Comparison of ENCODE assay signal across 18 mouse cellular contexts in genomic region chr5:142521195-142521866, GRCm38 (mm10). TPM values are rescaled to one million over a fixed set of nuclear protein-coding genes. Genes with fewer than 3 reads are reported as not detected.
DNase-seq lines count a peak whose midpoint lies in the region; ATAC-seq lines count a peak whose summit lies in the region.
"Had no signal": no experiment of that assay in that cellular context is flagged by ENCODE, and none has a peak within 500 bp of the region (broad histone marks: within the 10 kb centered on the region; RNA-seq: fewer than 3 reads in every experiment).

No protein-coding gene starts in this region.

- H3K36me3 ChIP-seq in forebrain, embryonic 12.5 days (replicated peaks): no peaks in the 10 kb centered on the region
- H3K36me3 ChIP-seq: heart, embryonic 15.5 days; hindbrain, embryonic 12.5 days; intestine, embryonic 15.5 days had no signal

- ATAC-seq in forebrain, embryonic 12.5 days (ENCODE audit: low FRiP score): no peak
- ATAC-seq: intestine, embryonic 15.5 days had no signal

- no peaks in the 10 kb centered on the region for H3K27me3 ChIP-seq in forebrain, embryonic 12.5 days
- H3K27me3 ChIP-seq: heart, embryonic 15.5 days; hindbrain, embryonic 12.5 days; intestine, embryonic 15.5 days had no signal

- H3K9me3 ChIP-seq in forebrain, embryonic 12.5 days: no peaks in the 10 kb centered on the region
- H3K9me3 ChIP-seq: heart, embryonic 15.5 days; hindbrain, embryonic 12.5 days; intestine, embryonic 15.5 days had no signal

- 90% methylated on average over 11 of the region's 11 CpGs for WGBS in forebrain, embryonic 12.5 days

- H3K27ac ChIP-seq in forebrain, embryonic 12.5 days: no peak overlapping the region
- H3K27ac ChIP-seq: heart, embryonic 15.5 days; hindbrain, embryonic 12.5 days; intestine, embryonic 15.5 days had no signal

- no peaks in the 10 kb centered on the region; the same call in 1 of the 2 replicates for H3K4me1 ChIP-seq in forebrain, embryonic 12.5 days
- H3K4me1 ChIP-seq: hindbrain, embryonic 12.5 days had no signal

- H3K9ac ChIP-seq in forebrain, embryonic 12.5 days: no peak overlapping the region
- H3K9ac ChIP-seq: heart, embryonic 15.5 days; hindbrain, embryonic 12.5 days; intestine, embryonic 15.5 days had no signal

- H3K4me2 ChIP-seq in forebrain, embryonic 12.5 days: no peak overlapping the region
- H3K4me2 ChIP-seq: heart, embryonic 15.5 days; hindbrain, embryonic 12.5 days; intestine, embryonic 15.5 days had no signal

- DNase-seq in adrenal gland, adult 2 months: peak; percentile 74
- DNase-seq in adrenal gland, adult 8-10 months: no peak
- peak; percentile 6 for DNase-seq in spleen, adult 12 weeks (ENCODE audit: low spot score)
- DNase-seq in spleen, postnatal 4 days (ENCODE audit: low spot score in 2 of 2): no peak
- peak; percentile 41 for DNase-seq in fibroblast of lung, adult 2 months (ENCODE audit: low read depth)
- peak; percentile 32 for DNase-seq in yolk sac, embryonic 10.5 days (ENCODE audit: low spot score)
- DNase-seq in left cerebral cortex, adult 9 months (ENCODE audit: low spot score in 2 of 2): no peak
- DNase-seq: B cell, adult 2 months; cerebellum, adult 9-10 months; gastrocnemius, postnatal 25 days; kidney, postnatal 10 days; layer of hippocampus, adult 9-11 months; lung, adult 2 months; right cerebral cortex, postnatal 25 days had no signal

- H3K4me3 ChIP-seq in forebrain, embryonic 12.5 days (replicated peaks): no peak overlapping the region
- H3K4me3 ChIP-seq: heart, embryonic 15.5 days; hindbrain, embryonic 12.5 days; intestine, embryonic 15.5 days had no signal

RNA-seq across cellular contexts. Expression of gene Papolb, which starts 8.5 kb away (rescaled TPM):
- total RNA-seq in adrenal gland, adult 2 months (2021): under 1 TPM; 0.09 to 0.21 TPM
- polyA plus RNA-seq in adrenal gland, adult 2 months (2012; rRNA removed): 0.03 TPM in 1 of 2 replicates, not detected in the other
- under 1 TPM; 0.06 to 0.35 (median 0.26) TPM for total RNA-seq in adrenal gland, adult 8-10 months (2022)
- polyA plus RNA-seq in forebrain, embryonic 12.5 days (2016; fragmentation: Nextera tagmentation; extraction: Ambion mirVana): 0.10 and 0.19 TPM in 2 replicates

RNA-seq across cellular contexts. Expression of gene Radil, which starts 29.6 kb away (rescaled TPM):
- total RNA-seq in adrenal gland, adult 2 months (2021): 1 to 10 TPM; 3.5 to 9.3 TPM
- polyA plus RNA-seq in adrenal gland, adult 2 months (2012; rRNA removed): 4.9 and 8.3 TPM in 2 replicates
- 1 to 10 TPM; 3.4 to 8.2 (median 4.1) TPM for total RNA-seq in adrenal gland, adult 8-10 months (2022)
- 3.2 and 3.3 TPM in 2 replicates for polyA plus RNA-seq in forebrain, embryonic 12.5 days (2016; fragmentation: Nextera tagmentation; extraction: Ambion mirVana)

RNA-seq across cellular contexts. Expression of gene Ap5z1, which starts 57.6 kb away (rescaled TPM):
- total RNA-seq in adrenal gland, adult 2 months (2021): 10 to 100 TPM; 18.5 to 22.7 TPM
- 75.8 and 77.7 TPM in 2 replicates for polyA plus RNA-seq in adrenal gland, adult 2 months (2012; rRNA removed)
- total RNA-seq in adrenal gland, adult 8-10 months (2022): 10 to 100 TPM; 18.4 to 36.8 (median 26.5) TPM
- 12.7 and 15.2 TPM in 2 replicates for polyA plus RNA-seq in forebrain, embryonic 12.5 days (2016; fragmentation: Nextera tagmentation; extraction: Ambion mirVana)

Comparison
In these comparisons a context has a peak if more than half of its experiments do, and no peak if none do; other contexts are left out.
1. DNase-seq: peak in adrenal gland, adult 2 months (single experiment), spleen, adult 12 weeks (single experiment), fibroblast of lung, adult 2 months (single experiment) and yolk sac, embryonic 10.5 days (single experiment); none in adrenal gland, adult 8-10 months (single experiment), spleen, postnatal 4 days (0 of 2) and left cerebral cortex, adult 9 months (0 of 2).